ENCODE assay signal across 26 mouse cellular contexts in genomic region chr2:125067373-125067772, GRCm38 (mm10). TPM values are rescaled to one million over a fixed set of nuclear protein-coding genes. Genes with fewer than 3 reads are reported as not detected.
DNase-seq lines count a peak whose midpoint lies in the region; ATAC-seq lines count a peak whose summit lies in the region.
"Had no signal": no experiment of that assay in that cellular context is flagged by ENCODE, and none has a peak within 500 bp of the region (broad histone marks: within the 10 kb centered on the region; RNA-seq: fewer than 3 reads in every experiment).

No protein-coding gene starts in this region.

- H3K9me3 ChIP-seq in forebrain, embryonic 14.5 days (replicated peaks; ENCODE audit: control insufficient read depth, low read length): no peaks in the 10 kb centered on the region
- H3K9me3 ChIP-seq in forebrain, embryonic 10.5 days: no peaks in the 10 kb centered on the region
- no peaks in the 10 kb centered on the region for H3K9me3 ChIP-seq in neural tube, embryonic 11.5 days (ENCODE audit: control insufficient read depth, low read length)
- H3K9me3 ChIP-seq in neural tube, embryonic 15.5 days (replicated peaks): no peaks in the 10 kb centered on the region
- H3K9me3 ChIP-seq: embryonic facial prominence, embryonic 12.5 days; G1E; heart, embryonic 13.5 days; intestine, embryonic 15.5 days; limb, embryonic 13.5 days; lung, embryonic 15.5 days had no signal

- no peak overlapping the region for H3K4me2 ChIP-seq in forebrain, embryonic 14.5 days (ENCODE audit: low read length)
- H3K4me2 ChIP-seq in neural tube, embryonic 11.5 days (ENCODE audit: low read depth): no peak overlapping the region
- H3K4me2 ChIP-seq in neural tube, embryonic 15.5 days: no peak overlapping the region
- H3K4me2 ChIP-seq: embryonic facial prominence, embryonic 12.5 days; intestine, embryonic 15.5 days; limb, embryonic 13.5 days; liver, embryonic 11.5 days; lung, embryonic 15.5 days had no signal

- H3K27me3 ChIP-seq in forebrain, embryonic 14.5 days (replicated peaks; ENCODE audit: control insufficient read depth, insufficient read depth, low read length): no peaks in the 10 kb centered on the region
- no peaks in the 10 kb centered on the region for H3K27me3 ChIP-seq in forebrain, embryonic 10.5 days (ENCODE audit: poor library complexity, severe bottlenecking)
- no peaks in the 10 kb centered on the region for H3K27me3 ChIP-seq in neural tube, embryonic 11.5 days (ENCODE audit: control insufficient read depth, insufficient read depth, low read length)
- no peaks in the 10 kb centered on the region for H3K27me3 ChIP-seq in neural tube, embryonic 15.5 days (replicated peaks)
- H3K27me3 ChIP-seq: embryonic facial prominence, embryonic 12.5 days; heart, embryonic 13.5 days; intestine, embryonic 15.5 days; limb, embryonic 13.5 days; lung, embryonic 15.5 days had no signal

- no peak overlapping the region for H3K4me3 ChIP-seq in forebrain, embryonic 14.5 days (ENCODE audit: low read depth, low read length)
- no peak overlapping the region for H3K4me3 ChIP-seq in forebrain, embryonic 10.5 days
- no peak overlapping the region for H3K4me3 ChIP-seq in neural tube, embryonic 11.5 days (ENCODE audit: low read depth, low read length)
- H3K4me3 ChIP-seq in neural tube, embryonic 15.5 days (replicated peaks): no peak overlapping the region
- H3K4me3 ChIP-seq: embryonic facial prominence, embryonic 12.5 days; heart, embryonic 13.5 days; intestine, embryonic 15.5 days; left cerebral cortex, adult 2 months; limb, embryonic 13.5 days; lung, embryonic 15.5 days had no signal

- no peaks in the 10 kb centered on the region for H3K36me3 ChIP-seq in forebrain, embryonic 14.5 days (ENCODE audit: control insufficient read depth, insufficient read depth, low read length)
- H3K36me3 ChIP-seq in forebrain, embryonic 10.5 days (replicated peaks): no peaks in the 10 kb centered on the region
- H3K36me3 ChIP-seq in neural tube, embryonic 11.5 days (ENCODE audit: control insufficient read depth, insufficient read depth, low read length): no peaks in the 10 kb centered on the region
- no peaks in the 10 kb centered on the region for H3K36me3 ChIP-seq in neural tube, embryonic 15.5 days
- H3K36me3 ChIP-seq: embryonic facial prominence, embryonic 12.5 days; G1E; heart, embryonic 13.5 days; intestine, embryonic 15.5 days; limb, embryonic 13.5 days; lung, embryonic 15.5 days had no signal

- H3K9ac ChIP-seq in forebrain, embryonic 14.5 days (ENCODE audit: low read length): no peak overlapping the region
- no peak overlapping the region for H3K9ac ChIP-seq in neural tube, embryonic 11.5 days (ENCODE audit: low read length)
- H3K9ac ChIP-seq in neural tube, embryonic 15.5 days (replicated peaks): no peak overlapping the region
- H3K9ac ChIP-seq: embryonic facial prominence, embryonic 12.5 days; intestine, embryonic 15.5 days; limb, embryonic 13.5 days; lung, embryonic 15.5 days had no signal

- no peaks in the 10 kb centered on the region for H3K4me1 ChIP-seq in forebrain, embryonic 14.5 days (ENCODE audit: control insufficient read depth, insufficient read depth, low read length)
- 0 out of 2 replicates have a peak, but pooled peaks cover 4% of the 10 kb centered on the region for H3K4me1 ChIP-seq in forebrain, embryonic 10.5 days
- H3K4me1 ChIP-seq in neural tube, embryonic 11.5 days (ENCODE audit: control insufficient read depth, insufficient read depth, low read length): no peaks in the 10 kb centered on the region
- no peaks in the 10 kb centered on the region for H3K4me1 ChIP-seq in neural tube, embryonic 15.5 days
- H3K4me1 ChIP-seq: embryonic facial prominence, embryonic 12.5 days; intestine, embryonic 15.5 days; limb, embryonic 13.5 days had no signal

- WGBS in forebrain, embryonic 14.5 days: 79% methylated on average over 7 of the region's 7 CpGs
- WGBS in forebrain, embryonic 10.5 days: 97% methylated on average over 7 of the region's 7 CpGs
- WGBS in neural tube, embryonic 11.5 days: 89% methylated on average over 7 of the region's 7 CpGs
- 76% methylated on average over 7 of the region's 7 CpGs for WGBS in neural tube, embryonic 15.5 days

- peak; percentile 42 for DNase-seq in forebrain, embryonic 14.5 days (ENCODE audit: low spot score)
- DNase-seq in forebrain, embryonic 10.5 days (ENCODE audit: extremely low spot score, low spot score): no peak
- DNase-seq in layer of hippocampus, adult 18-20 months (ENCODE audit: low spot score in 2 of 2): peak; percentile 15 to 51
- no peak for DNase-seq in layer of hippocampus, postnatal 36 days
- no peak for DNase-seq in neural tube, embryonic 11.5 days (ENCODE audit: low spot score)
- no peak for DNase-seq in spleen, postnatal 14 days (ENCODE audit: low spot score in 2 of 2)
- DNase-seq: adrenal gland, adult 8-10 months; cerebellum, adult 11-12 months; cerebellum, adult 9-11 months; embryo, embryonic 11 days; kidney, adult 2 months; right cerebral cortex, postnatal 25 days; thymus, adult 2 months; thymus, postnatal 4 days had no signal

- H3K27ac ChIP-seq in forebrain, embryonic 14.5 days (ENCODE audit: low read depth, low read length): no peak overlapping the region
- no peak overlapping the region for H3K27ac ChIP-seq in forebrain, embryonic 10.5 days
- no peak overlapping the region for H3K27ac ChIP-seq in neural tube, embryonic 11.5 days (ENCODE audit: low read depth, low read length)
- H3K27ac ChIP-seq in neural tube, embryonic 15.5 days (replicated peaks): no peak overlapping the region
- H3K27ac ChIP-seq: embryonic facial prominence, embryonic 12.5 days; heart, embryonic 13.5 days; hindbrain, postnatal 0 days; intestine, embryonic 15.5 days; left cerebral cortex, adult 2 months; limb, embryonic 13.5 days; lung, embryonic 15.5 days had no signal

- ATAC-seq in forebrain, embryonic 14.5 days: 0 out of 2 replicates have a peak, but pooled peaks have one; percentile 19
- ATAC-seq in neural tube, embryonic 11.5 days (ENCODE audit: insufficient read depth, low FRiP score, low TSS enrichment): 0 out of 2 replicates have a peak, but pooled peaks have one; percentile 6
- no peak for ATAC-seq in neural tube, embryonic 15.5 days (ENCODE audit: low FRiP score)
- ATAC-seq: hindbrain, postnatal 0 days had no signal

RNA-seq across cellular contexts. Expression of gene Slc24a5, which starts 0.6 kb away (rescaled TPM):
- 3.6 and 4.6 TPM in 2 replicates for polyA plus RNA-seq in forebrain, embryonic 14.5 days (2014; fragmentation: Nextera tagmentation; extraction: Ambion mirVana)
- 3.9 and 5.4 TPM in 2 replicates for polyA plus RNA-seq in forebrain, embryonic 10.5 days (2016; fragmentation: Nextera tagmentation; extraction: Ambion mirVana)
- 1 to 10 TPM in 1 of 2 experiments, under 1 TPM in 1; 0.87 to 1.0 TPM for total RNA-seq in layer of hippocampus, adult 18-20 months (2021)
- total RNA-seq in layer of hippocampus, postnatal 36 days (2021): 1 to 10 TPM; 1.1 to 1.3 TPM
- 5.0 and 7.0 TPM in 2 replicates for polyA plus RNA-seq in neural tube, embryonic 11.5 days (2014; fragmentation: Nextera tagmentation; extraction: Ambion mirVana)
- 2.7 and 5.0 TPM in 2 replicates for polyA plus RNA-seq in neural tube, embryonic 15.5 days (2015; fragmentation: Nextera tagmentation; extraction: Ambion mirVana)
- total RNA-seq: gastrocnemius, adult 8-10 months; left cerebral cortex, postnatal 36 days had no signal
- polyA plus RNA-seq: G1E; thymus, adult 2 months had no signal

RNA-seq across cellular contexts. Expression of gene Myef2, which starts 56.1 kb away (rescaled TPM):
- 257 and 259 TPM in 2 replicates for polyA plus RNA-seq in forebrain, embryonic 14.5 days (2014; fragmentation: Nextera tagmentation; extraction: Ambion mirVana)
- polyA plus RNA-seq in forebrain, embryonic 10.5 days (2016; fragmentation: Nextera tagmentation; extraction: Ambion mirVana): 162 and 168 TPM in 2 replicates
- 10 to 100 TPM; 87.6 to 95.8 TPM for total RNA-seq in layer of hippocampus, adult 18-20 months (2021)
- 100 to 1,000 TPM; 101 to 107 TPM for total RNA-seq in layer of hippocampus, postnatal 36 days (2021)
- 247 and 250 TPM in 2 replicates for polyA plus RNA-seq in neural tube, embryonic 11.5 days (2014; fragmentation: Nextera tagmentation; extraction: Ambion mirVana)
- 173 and 195 TPM in 2 replicates for polyA plus RNA-seq in neural tube, embryonic 15.5 days (2015; fragmentation: Nextera tagmentation; extraction: Ambion mirVana)

Comparison
In these comparisons a context has a peak if more than half of its experiments do, and no peak if none do; other contexts are left out.
1. DNase-seq: peak in forebrain, embryonic 14.5 days (single experiment) and layer of hippocampus, adult 18-20 months (2 of 2); none in forebrain, embryonic 10.5 days (single experiment), layer of hippocampus, postnatal 36 days (0 of 2), neural tube, embryonic 11.5 days (single experiment) and spleen, postnatal 14 days (0 of 2).